Mouse (Mus musculus): ENCODE data around the gene Tle3. TPM values are rescaled to one million over a fixed set of nuclear protein-coding genes. Genes with fewer than 3 reads are reported as not detected.

Tle3 gene
- polyA plus RNA-seq, 2 experiments = 45.1 to 113 TPM

GRCm38 (mm10) chr9:61363194-61363593 is 9.0 kb upstream of the Tle3 start:
- DNase-seq (ENCODE audit: low spot score) (no peak), ATAC-seq (ENCODE audit: low FRiP score, low read depth) (no peak)
- H3K36me3 ChIP-seq (ENCODE audit: control insufficient read depth, insufficient read depth, low read length) = no peaks in the 10 kb centered on the region
- TF ChIP-seq POLR2A (IDR thresholded peaks at IDR 0.05; ENCODE audit: borderline replicate concordance, extremely low read depth, insufficient read depth, insufficient read length) = no peak
- WGBS = 53% methylated on average over 9 of the region's 9 CpGs
- no peak overlapping the region for H3K4me3 ChIP-seq (replicated peaks; ENCODE audit: low read length)
- no peak overlapping the region for H3K9ac ChIP-seq (ENCODE audit: low read depth, low read length, severe bottlenecking)
- H3K27ac ChIP-seq (replicated peaks; ENCODE audit: low read depth, low read length) = no peak overlapping the region
- no peaks in the 10 kb centered on the region for H3K9me3 ChIP-seq (ENCODE audit: control insufficient read depth, low read length)
- H3K4me2 ChIP-seq (replicated peaks; ENCODE audit: low read depth, low read length, severe bottlenecking) = no peak overlapping the region
- H3K4me1 ChIP-seq (ENCODE audit: control insufficient read depth, insufficient read depth, low read length) = peaks cover 33% of the 10 kb centered on the region
- no peaks in the 10 kb centered on the region for H3K27me3 ChIP-seq (ENCODE audit: control insufficient read depth, insufficient read depth, low read length)

DNA sequence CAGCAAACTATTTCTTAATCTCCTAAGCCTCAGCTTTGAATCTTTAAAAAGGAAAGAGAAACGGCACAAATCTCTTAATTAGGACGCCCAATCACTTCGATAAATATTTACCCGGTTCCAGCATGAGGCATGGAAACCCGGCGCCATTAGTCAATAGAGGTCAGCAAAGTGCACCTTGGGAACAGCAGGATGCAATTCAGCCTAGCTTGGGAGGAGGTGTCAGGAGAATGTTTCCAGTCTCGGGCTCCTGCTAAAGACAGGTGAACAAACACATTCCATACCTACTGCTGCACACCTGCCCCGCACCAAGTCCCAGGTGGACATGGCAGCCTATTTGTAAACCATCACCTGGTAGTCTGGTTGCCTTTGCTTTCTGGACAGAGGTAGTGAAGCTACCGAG is 6.1 kb upstream of the Tle3 start:
- no peak for DNase-seq (ENCODE audit: low spot score)
- TF ChIP-seq POLR2A (IDR thresholded peaks at IDR 0.05; ENCODE audit: borderline replicate concordance, extremely low read depth, insufficient read depth, insufficient read length) = no peak
- Histone ChIP-seq H3K9me3 (ENCODE audit: control insufficient read depth, low read length) (no peaks in the 10 kb centered on the region), H3K4me2 (replicated peaks; ENCODE audit: low read depth, low read length, severe bottlenecking) (no peak overlapping the region), H3K4me3 (replicated peaks; ENCODE audit: low read length) (no peak overlapping the region), H3K27me3 (ENCODE audit: control insufficient read depth, insufficient read depth, low read length) (no peaks in the 10 kb centered on the region), H3K36me3 (ENCODE audit: control insufficient read depth, insufficient read depth, low read length) (no peaks in the 10 kb centered on the region), H3K9ac (ENCODE audit: low read depth, low read length, severe bottlenecking) (no peak overlapping the region), H3K4me1 (ENCODE audit: control insufficient read depth, insufficient read depth, low read length) (peaks cover 34% of the 10 kb centered on the region), H3K27ac (replicated peaks; ENCODE audit: low read depth, low read length) (no peak overlapping the region)
- 16% methylated on average over 9 of the region's 9 CpGs for WGBS
- no peak for ATAC-seq (ENCODE audit: low FRiP score, low read depth)

GRCm38 (mm10) chr9:61367156-61367555 is 5.0 kb upstream of the Tle3 start:
- no peak for TF ChIP-seq POLR2A (IDR thresholded peaks at IDR 0.05; ENCODE audit: borderline replicate concordance, extremely low read depth, insufficient read depth, insufficient read length)
- 24% methylated on average over 4 of the region's 4 CpGs for WGBS
- H3K4me3 ChIP-seq (replicated peaks; ENCODE audit: low read length) = no peak overlapping the region

DNA sequence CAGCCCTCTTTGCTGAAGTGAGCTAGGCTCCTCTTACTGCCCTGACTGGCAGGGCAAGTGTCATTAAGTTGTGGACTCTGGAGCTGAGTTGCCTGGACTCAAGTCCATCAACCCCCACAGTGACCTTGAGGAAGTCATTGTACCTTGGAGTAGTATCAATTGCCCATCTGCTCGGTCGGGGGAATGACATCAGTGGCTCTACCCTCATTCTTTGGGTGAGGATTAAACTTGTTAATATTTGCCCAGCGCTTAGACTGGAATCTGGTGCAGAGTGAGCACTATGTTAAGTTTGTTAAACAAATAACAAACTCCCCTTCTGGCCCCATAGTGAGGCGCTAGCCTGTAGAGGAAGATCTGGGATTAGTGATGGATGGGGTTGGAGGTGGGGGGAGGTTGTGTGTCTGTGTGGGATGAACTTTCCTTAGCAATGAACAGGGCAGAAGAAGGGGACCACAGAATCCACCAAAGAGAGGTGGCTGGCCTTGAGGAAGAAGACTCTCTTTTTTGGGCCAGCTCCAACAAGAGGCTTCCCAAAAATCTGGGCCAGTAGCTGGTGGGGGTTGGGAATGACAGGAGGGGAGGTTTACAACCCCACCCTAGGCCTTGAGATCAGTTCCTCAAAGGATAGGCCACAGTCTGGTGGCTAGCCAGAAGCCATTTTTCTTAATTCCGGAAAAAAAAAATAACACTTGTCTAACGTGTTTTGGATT is 4.2 kb upstream of the Tle3 start:
- H3K9me3 ChIP-seq (ENCODE audit: control insufficient read depth, low read length) = no peaks in the 10 kb centered on the region
- no peak overlapping the region for H3K4me3 ChIP-seq (replicated peaks; ENCODE audit: low read length)
- peaks cover 28% of the 10 kb centered on the region for H3K4me1 ChIP-seq (ENCODE audit: control insufficient read depth, insufficient read depth, low read length)
- no peak for DNase-seq (ENCODE audit: low spot score)
- no peak overlapping the region for H3K27ac ChIP-seq (replicated peaks; ENCODE audit: low read depth, low read length)
- TF ChIP-seq POLR2A (IDR thresholded peaks at IDR 0.05; ENCODE audit: borderline replicate concordance, extremely low read depth, insufficient read depth, insufficient read length) = no peak
- H3K36me3 ChIP-seq (ENCODE audit: control insufficient read depth, insufficient read depth, low read length) = no peaks in the 10 kb centered on the region
- WGBS = 20% methylated on average over 6 of the region's 6 CpGs
- no peaks in the 10 kb centered on the region for H3K27me3 ChIP-seq (ENCODE audit: control insufficient read depth, insufficient read depth, low read length)
- no peak overlapping the region for H3K9ac ChIP-seq (ENCODE audit: low read depth, low read length, severe bottlenecking)
- no peak for ATAC-seq (ENCODE audit: low FRiP score, low read depth)
- no peak overlapping the region for H3K4me2 ChIP-seq (replicated peaks; ENCODE audit: low read depth, low read length, severe bottlenecking)

More at GRCm38 (mm10) chr9:61367156-61367555, 5.0 kb upstream of the Tle3 start:
- no peaks in the 10 kb centered on the region for H3K9me3 ChIP-seq (ENCODE audit: control insufficient read depth, low read length)
- H3K4me2 ChIP-seq (replicated peaks; ENCODE audit: low read depth, low read length, severe bottlenecking) = no peak overlapping the region
- H3K27ac ChIP-seq (replicated peaks; ENCODE audit: low read depth, low read length) = no peak overlapping the region
- DNase-seq (ENCODE audit: low spot score) (no peak), ATAC-seq (ENCODE audit: low FRiP score, low read depth) (no peak)
- H3K4me1 ChIP-seq (ENCODE audit: control insufficient read depth, insufficient read depth, low read length) = peaks cover 28% of the 10 kb centered on the region
- no peaks in the 10 kb centered on the region for H3K36me3 ChIP-seq (ENCODE audit: control insufficient read depth, insufficient read depth, low read length)
- H3K27me3 ChIP-seq (ENCODE audit: control insufficient read depth, insufficient read depth, low read length) = no peaks in the 10 kb centered on the region
- H3K9ac ChIP-seq (ENCODE audit: low read depth, low read length, severe bottlenecking) = no peak overlapping the region

DNA sequence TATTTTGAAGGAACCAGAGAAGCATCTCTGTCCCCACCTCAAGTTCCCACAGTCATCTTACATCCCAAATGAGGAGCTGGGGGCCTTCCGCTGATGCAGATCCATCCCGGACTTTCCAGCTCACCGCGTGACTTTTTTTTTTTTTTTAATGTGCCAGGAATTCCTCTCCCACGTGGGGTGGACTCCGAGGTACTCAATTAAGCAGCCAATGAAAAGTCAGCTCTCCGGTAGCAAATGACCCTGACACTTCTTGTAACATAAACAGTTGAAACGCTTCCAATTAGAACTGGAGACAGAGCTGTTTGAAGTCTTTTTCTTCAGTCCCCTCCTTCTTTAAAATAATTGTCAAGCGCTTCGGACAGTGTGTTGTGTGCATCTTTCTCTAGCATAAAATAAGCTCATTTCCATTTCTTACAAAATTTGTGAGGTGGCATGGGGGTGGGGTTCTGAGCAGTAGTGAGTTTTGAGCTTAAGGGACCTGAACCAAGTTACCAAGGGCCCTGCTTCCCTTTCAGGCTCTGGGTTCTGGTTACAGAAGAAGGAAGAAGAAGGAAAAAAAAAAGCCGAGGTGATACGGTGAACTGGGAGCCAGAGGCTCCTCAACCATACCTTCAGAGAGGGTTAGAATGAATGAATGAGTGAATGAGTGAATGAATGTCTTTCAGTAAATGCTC is 3.5 kb upstream of the Tle3 start:
- DNase-seq (ENCODE audit: low spot score) (peak; percentile 94), ATAC-seq (ENCODE audit: low FRiP score, low read depth) (no peak)
- Histone ChIP-seq H3K27me3 (ENCODE audit: control insufficient read depth, insufficient read depth, low read length) (no peaks in the 10 kb centered on the region), H3K4me3 (replicated peaks; ENCODE audit: low read length) (peak overlapping the region; percentile 34), H3K36me3 (ENCODE audit: control insufficient read depth, insufficient read depth, low read length) (no peaks in the 10 kb centered on the region), H3K9ac (ENCODE audit: low read depth, low read length, severe bottlenecking) (0 out of 2 replicates have a peak overlapping the region, but pooled peaks have one; percentile 18), H3K9me3 (ENCODE audit: control insufficient read depth, low read length) (no peaks in the 10 kb centered on the region), H3K27ac (replicated peaks; ENCODE audit: low read depth, low read length) (peak overlapping the region; percentile 79), H3K4me1 (ENCODE audit: control insufficient read depth, insufficient read depth, low read length) (peaks cover 28% of the 10 kb centered on the region), H3K4me2 (replicated peaks; ENCODE audit: low read depth, low read length, severe bottlenecking) (peak overlapping the region; percentile 60)
- TF ChIP-seq POLR2A (IDR thresholded peaks at IDR 0.05; ENCODE audit: borderline replicate concordance, extremely low read depth, insufficient read depth, insufficient read length) = no peak
- WGBS = 1% methylated on average over 12 of the region's 12 CpGs
